Mouse (Mus musculus): ENCODE data around the gene Adarb1.
"Not testable (repeated sequence)": the region's sequence is repeated elsewhere in the genome, so short reads cannot be mapped to it uniquely, and the experiment has no call there.

Adarb1 gene

DNA sequence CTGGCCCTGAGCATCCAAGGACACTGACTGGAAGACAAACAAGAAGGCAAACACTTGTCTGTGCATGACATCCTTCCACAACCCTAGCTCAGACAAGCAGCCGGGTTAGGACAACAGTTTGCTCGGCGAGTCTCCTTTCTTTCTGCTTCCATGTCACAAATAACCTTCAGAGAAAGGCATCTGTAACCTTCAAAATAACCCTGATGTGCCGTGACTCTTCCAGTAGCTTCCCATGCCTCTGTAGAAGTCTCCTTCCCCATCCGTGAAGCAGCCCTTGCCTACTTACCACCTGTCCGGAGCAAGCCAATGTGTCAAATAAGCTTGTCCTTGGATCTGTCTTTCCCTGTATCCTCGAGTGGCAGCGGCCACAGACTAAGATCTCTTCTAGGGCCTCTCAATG, 112.3 kb downstream of the Adarb1 start:
- DNase-seq: no peak

DNA sequence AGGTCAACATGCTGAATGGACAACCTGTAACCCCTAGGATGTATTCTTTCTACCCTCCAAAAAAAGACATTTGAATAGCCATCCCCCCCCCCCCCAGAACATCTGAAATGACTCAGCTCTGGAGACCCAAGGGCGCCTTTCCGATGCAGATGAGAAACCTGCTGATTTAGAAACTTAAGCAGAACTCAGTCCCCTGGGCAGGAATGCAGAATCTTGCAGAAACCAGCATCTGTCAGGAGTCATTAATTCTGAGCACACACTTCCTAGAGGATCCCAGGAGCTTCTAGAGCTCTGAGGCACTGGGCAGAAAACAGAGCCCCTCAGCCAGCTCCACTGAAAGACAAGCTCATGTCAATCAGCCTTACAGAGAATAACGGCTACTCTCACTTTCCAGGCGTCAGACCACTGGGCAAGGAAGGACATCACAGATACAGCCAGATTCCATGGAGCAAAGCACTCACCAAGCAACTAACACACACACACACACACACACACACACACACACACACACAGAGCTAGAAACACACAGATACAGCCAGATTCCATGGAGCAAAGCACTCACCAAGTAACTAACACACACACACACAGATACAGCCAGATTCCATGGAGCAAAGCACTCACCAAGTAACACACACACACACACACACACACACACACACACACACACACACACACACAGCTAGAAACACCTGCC, 113.1 kb downstream of the Adarb1 start:
- no peak for DNase-seq

DNA sequence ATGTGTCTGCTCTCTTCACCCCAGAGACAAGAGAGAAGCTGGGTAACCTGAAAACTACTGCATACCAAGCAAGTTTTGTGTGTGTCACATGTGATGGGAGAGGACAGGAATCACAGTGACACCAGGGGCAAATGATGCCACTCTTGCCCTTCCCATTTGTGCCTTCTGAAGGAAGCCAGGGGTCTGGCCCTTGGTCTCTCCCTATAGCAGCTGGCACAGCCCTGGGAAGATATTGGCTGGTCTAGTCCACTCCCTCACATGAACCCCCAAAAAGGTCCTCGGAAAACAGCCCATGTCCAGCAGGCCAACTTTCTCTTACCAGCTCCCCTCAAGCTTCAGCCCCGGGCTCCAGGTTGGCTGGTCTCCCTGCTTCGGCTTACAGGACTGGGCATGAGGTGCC, 113.7 kb downstream of the Adarb1 start:
- DNase-seq: no peak

DNA sequence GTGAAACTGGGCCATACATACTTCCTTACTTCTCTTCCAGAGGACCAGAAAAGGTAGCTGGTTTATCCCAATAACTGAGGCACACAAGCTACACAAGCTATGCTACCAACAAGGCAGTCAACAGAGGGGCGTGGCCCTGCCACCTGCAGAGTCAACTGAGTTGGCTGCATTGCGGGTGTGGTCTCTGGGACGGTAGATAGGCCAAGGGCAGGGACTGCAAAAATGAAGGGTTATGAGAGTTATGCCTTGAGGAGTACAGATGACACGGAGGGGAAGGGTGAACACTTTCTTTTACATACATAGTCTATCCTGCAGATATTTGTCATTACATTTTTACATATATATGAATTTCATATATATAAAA, 117.2 kb downstream of the Adarb1 start:
- no peak for DNase-seq

DNA sequence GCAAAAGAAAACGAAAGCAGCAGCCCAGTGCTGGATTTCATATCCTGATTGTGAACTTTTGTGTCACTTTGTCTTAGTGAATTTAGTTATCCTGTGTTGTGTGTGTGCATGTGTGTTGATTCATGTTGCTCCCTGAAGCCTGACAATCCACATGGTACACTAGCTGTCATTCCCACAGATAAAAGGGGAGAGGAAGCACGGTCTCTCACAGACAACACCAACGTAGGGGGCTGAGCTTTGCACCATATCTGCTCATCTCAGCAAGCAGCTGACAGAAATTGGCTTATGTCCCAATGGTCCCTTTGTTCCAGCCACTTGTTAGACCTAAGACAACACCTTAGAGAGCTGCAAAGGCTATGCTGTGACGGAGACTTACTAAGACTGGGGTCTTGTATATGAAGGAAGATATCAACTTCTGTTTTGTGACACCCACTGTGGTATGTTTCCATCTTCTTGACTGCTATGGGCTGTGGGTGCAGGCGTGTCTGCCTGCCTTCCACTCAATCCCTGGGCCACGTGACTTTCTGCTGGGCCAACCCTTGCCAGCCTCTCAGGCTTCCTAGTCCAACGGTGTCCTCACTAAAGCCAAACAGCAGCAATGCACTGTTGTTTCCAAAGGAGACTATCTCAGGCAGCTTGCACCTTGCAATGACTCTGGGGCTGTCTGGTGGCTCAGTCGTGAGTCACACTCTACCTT, 117.7 kb downstream of the Adarb1 start:
- DNase-seq: no peak

DNA sequence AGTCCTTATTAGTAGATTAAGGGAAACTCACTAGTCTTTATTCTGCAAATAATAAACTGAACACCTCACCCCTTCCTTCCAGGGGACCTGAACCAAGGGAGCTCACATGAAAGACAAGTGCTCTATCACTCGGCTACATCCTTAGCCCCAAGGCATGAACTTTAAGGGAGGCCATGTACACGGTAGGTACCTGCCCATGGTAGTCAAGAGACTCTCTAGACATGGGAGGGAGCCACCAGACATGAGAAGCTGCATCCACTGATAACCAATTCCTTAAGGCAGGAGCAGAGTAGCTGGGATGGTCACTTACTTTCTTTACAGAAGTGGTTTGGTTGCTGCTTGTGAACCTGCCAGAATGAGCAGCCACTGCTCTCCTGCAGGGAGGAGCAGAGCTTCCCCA, 118.9 kb downstream of the Adarb1 start:
- DNase-seq: no peak

DNA sequence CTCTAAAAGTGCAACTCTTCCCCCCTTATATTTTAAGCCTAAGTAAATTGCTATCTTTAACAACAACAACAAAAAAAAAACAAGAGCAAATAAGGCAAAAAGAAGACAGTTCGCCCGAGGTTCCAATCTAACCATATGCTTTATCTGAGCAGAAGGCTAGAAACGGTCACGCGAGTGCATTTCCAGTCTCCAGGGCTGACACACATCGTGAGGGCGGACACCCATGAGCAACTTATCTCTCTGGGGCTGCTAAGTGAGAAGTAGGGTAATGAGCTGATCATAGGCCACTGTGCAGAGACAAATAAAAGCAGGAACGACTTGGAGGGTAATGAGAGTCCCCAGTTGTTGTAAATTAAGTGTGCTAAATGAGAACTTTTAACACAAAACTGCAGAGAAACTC, 119.4 kb downstream of the Adarb1 start:
- DNase-seq: no peak

DNA sequence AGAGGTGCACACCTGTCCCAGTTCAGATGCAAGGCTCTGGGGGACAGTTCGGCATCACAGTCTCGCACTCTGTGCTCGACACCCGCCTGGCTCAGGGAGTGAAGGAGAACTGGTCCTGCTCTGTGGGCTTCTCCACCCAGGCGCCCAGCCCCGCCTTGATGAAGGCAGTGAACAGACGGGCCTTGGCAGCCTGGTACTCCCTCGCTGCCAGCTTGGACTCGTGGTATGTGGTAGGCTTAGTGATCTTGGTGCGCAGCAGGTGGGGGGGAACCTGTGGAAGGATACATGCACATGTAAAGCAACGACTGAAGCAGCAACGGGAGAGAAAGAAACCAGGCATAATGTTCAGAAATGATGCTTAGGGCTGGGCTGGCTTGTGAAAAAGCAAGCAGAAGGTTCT, 123.4 kb downstream of the Adarb1 start:
- peak; percentile 91 for DNase-seq

DNA sequence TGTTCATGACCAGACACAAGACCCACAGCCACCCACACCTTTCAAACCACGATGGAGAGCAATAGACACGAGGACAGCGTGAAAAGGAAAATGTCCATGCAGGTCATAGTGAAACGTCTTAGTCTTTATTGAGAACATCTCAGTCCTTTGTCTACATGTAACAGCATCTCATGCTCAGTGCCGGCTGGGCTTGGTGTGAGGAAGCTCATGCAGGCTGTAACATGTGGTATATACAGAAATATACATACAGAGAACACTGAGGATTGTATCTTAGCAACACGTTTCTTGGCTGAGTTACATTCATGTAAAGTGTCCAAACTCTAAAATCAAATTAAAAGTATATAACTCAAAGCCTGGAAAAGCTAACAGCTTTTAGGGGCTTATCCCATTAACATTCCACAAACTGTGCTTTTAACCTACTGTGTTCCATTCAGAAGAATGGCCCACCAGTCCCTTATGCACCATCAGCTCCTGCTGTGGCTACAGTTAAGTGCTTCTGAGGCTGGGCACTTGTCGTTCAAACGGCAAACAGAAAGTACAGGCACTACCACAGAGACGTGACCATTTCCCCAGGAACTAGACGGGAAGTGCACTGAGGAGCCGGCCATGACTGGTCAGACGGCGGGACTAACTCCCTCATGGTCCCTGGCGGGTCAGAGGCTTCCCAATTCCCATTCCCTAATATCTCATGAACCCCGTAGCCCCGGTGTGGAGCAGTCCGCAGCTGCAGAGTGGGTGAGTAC, 127.3 kb downstream of the Adarb1 start:
- no peak for DNase-seq

DNA sequence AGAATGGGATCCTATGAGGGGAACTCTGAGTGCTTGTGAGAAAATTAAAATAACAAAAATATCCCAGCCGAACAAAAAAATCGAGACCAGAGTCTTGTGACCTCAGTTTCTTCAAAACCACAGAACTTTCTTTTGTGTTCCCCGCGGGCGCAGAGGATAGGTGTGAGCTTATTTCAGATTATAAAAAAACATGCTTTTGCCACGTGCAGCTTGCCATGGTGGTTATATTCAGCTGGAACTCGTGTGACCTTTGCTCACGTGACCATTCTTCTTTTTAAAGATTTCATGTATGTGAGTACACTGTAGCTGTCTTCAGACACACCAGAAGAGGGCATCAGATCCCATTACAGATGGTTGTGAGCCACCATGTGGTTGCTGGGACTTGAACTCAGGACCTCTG, 128.5 kb downstream of the Adarb1 start:
- no peak for DNase-seq

DNA sequence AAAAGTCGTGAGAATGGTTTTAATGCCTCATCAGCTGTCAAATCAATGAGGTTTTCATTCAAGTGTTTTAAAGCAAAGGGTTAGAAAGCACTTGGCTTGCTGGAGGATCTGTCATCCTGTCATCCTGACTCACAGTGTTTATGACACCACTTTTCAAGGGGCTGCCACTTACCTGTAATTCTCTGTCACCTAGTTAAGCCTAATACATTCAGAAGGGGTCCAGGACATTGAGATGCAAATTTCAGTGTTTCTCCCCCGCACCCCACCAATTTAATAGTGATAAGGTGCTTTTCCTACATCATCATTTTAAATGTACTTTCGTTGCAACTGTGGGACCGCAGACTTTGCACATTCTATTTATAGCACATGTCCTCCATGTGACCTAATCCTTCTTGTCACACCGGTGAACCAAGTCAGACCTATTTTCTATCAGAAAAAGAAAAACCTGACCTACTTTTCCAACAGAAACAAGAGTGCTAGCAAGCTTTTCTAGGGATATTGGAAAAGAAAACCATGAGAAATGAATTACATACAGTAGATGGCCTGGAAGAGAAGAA, 129.4 kb downstream of the Adarb1 start:
- no peak for DNase-seq

DNA sequence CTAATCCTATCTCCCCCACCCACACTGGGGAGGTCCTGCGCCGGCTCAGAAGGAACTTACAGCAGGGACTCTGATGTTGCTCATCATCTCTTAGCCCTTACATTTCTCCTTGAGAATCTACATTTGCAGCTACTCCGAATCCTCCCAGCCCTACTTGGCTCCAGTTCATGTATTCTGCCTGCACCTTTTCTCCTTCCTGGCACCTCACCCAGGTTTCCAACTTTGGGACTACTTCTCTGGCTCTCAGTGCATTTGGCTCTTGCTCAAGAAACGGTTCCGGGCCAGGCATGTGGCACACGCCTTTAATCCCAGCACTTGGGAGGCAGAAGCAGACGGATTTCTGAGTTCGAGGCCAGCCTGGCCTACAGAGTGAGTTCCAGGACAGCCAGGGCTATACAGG, 130.4 kb downstream of the Adarb1 start:
- DNase-seq: no peak

DNA sequence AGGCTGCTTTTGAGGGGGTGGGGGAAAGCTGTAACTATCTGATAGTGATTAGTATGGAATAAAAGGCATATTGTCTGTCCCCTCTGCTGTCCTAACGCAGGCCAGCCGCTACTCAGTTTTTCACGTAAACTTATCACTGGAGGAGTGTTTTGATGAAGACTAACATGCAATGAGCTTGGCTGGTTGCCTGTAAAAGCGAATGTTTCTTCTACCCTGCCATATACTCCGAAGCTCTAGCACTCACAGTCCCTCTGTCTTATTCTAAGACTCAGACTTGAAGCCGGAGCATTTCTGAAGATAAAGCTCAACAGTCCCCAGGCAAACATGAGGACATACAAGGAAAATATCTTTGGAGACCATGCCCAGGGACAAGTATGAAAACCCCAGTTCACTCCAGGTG, 133.2 kb downstream of the Adarb1 start:
- DNase-seq: no peak

DNA sequence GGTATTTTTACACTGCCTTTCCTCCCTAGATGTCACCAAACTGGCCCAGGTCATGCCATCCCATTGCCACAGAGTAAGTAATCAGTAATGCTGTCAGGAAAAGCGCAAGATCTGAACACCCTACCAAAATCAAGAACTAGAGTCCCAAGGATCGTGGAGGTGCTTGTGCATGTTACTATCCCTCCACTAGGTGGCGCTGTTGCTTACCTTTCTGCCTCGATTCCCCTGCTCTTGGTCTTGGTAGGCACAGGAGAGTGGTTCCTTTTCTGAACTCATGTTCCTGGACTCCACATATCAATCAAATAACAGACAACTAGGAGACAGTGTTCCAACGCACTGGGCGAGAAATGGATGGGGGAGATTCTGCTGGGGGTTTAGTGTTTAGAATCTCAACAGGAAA, 135.2 kb downstream of the Adarb1 start:
- peak; percentile 80 for DNase-seq

DNA sequence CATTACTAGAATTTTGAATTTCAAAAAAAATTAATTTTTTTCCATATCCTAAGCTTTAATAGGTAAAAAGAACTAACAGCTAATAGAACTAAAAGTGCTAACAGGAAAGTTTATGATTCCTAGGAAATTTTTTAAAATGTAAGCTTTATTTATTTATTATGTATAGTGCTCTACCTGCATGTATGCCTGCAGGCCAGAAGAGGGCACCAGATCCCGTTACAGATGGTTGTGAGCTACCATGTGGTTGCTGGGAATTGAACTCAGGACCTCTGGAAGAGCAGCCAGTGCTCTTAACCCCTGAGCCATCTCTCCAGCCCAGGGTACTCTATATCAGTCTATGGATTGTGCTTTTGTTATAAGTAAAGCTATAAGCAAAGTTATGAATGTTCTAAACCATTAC, 136.0 kb downstream of the Adarb1 start:
- DNase-seq: not testable (repeated sequence)

DNA sequence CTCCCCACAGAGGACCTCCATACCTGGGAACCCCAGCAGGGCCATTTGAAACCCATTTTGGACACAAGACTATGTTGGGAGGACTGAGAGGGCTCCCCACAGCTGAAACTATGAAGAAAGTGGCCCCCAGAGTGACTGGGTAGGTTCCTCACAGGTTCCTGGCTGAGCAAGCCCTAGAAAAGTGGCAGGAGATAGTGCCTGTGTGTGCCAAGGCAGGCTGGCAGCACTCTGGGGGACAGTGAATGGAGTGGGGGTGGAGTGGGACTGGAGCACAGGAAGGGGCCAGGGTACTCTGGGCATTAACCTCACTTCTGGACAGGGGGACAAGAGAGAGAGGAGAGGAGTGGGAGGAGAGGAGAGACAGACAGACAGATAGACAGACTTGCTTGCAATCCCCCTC, 144.3 kb downstream of the Adarb1 start:
- DNase-seq: peak; percentile 62

DNA sequence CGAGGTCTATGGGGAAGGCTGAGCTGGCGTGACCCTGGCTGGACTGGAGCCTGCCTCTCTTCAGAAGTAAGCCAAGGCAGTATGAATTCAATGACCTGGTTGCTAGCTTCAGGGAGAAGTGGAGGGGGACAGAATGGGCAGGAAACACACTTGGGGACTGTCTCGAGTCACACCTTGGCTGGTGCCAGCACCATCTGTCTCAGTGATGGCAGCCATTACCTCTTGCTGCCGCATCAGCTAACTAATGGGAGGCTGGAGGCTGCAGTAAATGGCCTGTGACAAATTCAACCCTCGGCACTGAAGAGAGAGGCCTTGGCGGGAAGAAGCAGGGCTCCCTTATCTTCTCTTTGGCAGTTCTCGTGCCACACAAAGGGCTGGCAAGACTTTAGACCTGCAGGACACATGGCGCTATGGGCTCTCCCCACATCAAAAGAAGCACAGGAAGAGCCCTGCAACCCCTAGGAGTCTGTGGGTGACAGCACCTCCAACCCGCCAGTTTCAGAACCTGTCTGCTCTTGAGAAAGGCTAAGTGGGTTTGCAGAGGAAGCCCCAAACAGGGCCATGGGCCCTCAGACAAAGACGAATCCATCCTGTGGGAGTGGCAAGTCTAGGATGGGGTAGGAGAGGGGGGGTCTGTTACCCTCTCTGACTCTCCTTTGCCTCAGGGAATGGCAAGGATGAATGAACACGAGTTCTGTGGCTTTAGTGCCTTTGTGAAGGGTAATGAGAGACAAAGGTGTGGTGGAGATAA, 144.9 kb downstream of the Adarb1 start:
- peak; percentile 94 for DNase-seq

DNA sequence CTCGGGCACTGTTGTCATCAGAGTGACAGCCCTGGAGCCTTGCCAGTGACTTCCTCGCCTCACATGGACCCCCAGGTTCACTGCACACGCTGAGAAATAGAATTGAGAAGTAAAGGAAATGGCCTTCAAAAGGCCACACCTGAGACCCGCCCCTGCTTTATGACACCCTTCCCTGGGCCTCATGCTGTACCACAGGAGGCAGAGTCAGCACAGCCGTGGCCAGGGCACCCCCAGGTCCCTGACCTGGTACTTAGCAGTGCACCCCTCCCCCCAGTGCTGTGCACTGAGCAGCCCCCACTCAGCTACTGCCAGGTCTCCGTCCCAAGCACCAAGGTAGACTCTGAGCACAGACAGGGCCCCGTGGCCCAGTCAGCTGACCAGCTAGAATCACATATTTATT, 148.9 kb downstream of the Adarb1 start:
- no peak for DNase-seq

DNA sequence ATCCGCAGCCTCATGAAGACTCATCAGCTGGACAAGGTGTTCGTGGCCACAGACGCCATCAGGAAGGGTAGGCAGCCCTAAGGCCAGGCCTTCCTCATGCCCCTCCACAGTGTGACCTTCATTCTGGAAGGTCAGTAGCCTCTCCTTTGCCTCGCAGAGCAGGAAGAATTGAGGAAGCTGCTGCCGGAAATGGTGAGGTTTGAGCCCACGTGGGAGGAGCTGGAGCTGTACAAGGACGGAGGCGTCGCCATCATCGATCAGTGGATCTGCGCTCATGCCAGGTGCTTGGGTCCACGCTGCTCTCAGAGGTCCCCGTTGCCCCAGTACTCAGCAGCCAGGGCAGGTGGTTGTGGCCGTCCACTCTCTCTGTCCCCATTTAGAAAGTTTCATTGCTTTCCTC, 151.0 kb downstream of the Adarb1 start:
- DNase-seq: no peak

DNA sequence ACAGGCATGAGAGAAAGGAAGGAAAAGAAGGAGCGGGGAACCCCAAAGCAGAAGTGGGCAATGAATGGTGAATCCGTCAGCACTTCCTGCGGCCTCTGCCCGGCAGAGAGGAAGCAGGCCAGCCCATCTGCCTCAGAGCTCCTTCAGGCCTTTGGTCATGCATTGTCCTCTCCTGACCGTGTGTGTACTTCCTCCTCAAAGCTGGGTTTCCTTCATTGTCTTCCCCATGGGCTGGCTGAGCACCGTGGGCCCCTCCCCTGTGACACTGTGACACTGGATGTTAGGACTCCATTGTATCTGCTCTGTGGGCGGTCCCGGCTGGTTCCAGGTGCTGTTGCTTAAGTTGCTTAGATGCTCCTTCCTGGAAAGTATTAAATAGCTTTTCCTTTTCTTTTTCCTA, 151.8 kb downstream of the Adarb1 start:
- no peak for DNase-seq

DNA sequence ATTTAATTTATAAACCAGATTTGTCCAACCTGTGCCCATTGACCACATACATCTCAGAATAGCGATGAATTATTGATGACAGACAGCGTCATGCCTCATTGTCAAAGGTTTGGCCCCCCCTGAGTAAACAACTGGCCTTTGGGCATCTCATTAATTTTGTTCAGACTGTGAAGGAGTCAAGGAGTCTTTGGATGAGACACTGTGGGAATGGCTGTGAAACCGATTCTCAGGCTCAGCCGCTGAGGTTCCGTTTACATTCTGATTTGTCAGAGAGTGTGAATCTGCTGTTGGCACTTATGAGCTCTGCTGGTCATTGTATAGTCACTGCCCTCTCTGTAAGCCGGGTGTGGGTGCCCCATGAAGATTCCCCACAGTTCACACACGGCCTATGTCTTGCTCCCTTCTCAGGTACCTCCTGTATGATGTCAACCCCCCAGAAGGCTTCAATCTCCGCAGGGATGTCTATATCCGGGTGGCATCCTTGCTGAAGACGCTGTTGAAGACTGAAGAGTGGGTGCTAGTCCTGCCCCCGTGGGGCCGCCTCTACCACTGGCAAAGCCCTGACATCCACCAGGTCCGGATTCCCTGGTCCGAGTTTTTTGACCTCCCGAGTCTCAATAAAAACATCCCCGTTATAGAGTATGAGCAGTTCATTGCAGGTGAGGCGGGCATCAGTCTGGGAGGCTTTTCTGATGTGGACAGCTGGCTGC, 157.7 kb downstream of the Adarb1 start:
- DNase-seq: peak; percentile 51
